Mouse (Mus musculus) embryonic fibroblast, embryonic 13.5 days (primary cell): Measurements from ENCODE around the gene Osgep.

ENCODE experiments used
- CTCF ChIP-seq: IDR thresholded peaks from 2 replicates; pipeline ENCODE4 v1.5.1; 2011; ENCODE audit warnings: mild to moderate bottlenecking, control low read depth, low read length, moderate library complexity, borderline replicate concordance; ENCODE audit not compliant: insufficient read depth
- POLR2A ChIP-seq: IDR thresholded peaks from 2 replicates; pipeline ENCODE4 v1.6.1; 2011; ENCODE audit warnings: low read depth, mild to moderate bottlenecking, control low read depth, low read length, moderate library complexity

DNA sequence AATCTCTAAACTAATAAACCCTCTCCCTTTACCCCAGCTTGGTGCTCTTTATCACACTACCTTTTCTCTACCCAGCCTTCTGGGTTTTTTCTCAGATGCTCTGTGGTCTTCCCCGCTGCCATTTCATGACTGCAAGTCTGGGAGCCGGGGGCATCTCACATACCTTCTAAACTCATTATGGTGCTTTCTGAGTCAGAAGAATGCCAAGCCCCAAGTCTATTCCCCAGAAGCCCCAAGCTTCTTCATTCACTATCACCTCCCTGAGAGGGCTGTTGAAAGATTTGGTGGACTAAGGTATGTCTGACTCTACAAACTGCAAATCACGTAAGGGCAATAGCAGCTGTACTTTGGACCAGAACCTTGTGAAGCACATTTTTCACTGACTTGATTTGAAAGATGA lies 57.7 kb downstream of the Osgep start:
- TF ChIP-seq POLR2A = no peak
- TF ChIP-seq CTCF = no peak
